Mouse (Mus musculus): ENCODE measurements around the gene Slc2a3. TPM values are rescaled to one million over a fixed set of nuclear protein-coding genes. Genes with fewer than 3 reads are reported as not detected.

The Slc2a3 gene
- polyA plus RNA-seq (2021), result 0.19 TPM

DNA sequence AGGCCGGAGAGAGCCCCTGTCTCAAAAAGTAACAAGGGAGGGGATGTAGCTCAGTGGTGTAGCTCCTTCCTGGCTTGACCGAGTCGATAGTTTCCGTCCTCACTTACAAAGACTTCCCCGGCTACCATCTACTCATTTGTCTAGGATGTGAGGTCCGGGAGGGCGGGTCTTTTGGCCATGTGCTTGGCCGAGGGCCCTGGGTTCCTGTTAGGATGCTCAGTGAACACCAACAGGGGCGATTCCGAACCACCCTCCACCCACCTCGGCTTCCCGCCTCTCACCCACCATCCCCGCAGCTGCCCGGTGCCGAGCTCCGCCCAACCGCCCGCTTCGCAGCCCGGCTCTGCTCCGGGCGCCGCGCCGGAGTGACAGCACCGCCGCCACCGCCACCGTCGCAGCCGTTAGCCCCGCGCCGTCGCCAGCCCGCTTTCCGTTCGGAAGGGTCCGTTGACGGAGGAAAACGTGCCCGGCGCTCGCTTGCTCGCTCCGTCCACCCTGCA, at the start of gene Slc2a3:
Slc2a3 (minus strand) TSS at position 340 of the 500 bp plus-strand sequence.
- H3K27me3 ChIP-seq, result peaks cover 16% of the 10 kb centered on the region
- ATAC-seq (no peak), DNase-seq (ENCODE audit: low read depth, low spot score) (no peak)
- in situ Hi-C loops (cut with MboI; ENCODE audit: low pct_unique_long_range_greater_than_20kb), result no loop called here
- ChIA-PET CTCF (interaction anchor here (0.9 kb wide), 2 partner anchors 26 to 140 kb away, joined by 3 read pairs; no protein-coding TSS in a partner anchor), POLR2A (no interaction called here)
- no peak for TF ChIP-seq CTCF (IDR thresholded peaks at IDR 0.05)

DNA sequence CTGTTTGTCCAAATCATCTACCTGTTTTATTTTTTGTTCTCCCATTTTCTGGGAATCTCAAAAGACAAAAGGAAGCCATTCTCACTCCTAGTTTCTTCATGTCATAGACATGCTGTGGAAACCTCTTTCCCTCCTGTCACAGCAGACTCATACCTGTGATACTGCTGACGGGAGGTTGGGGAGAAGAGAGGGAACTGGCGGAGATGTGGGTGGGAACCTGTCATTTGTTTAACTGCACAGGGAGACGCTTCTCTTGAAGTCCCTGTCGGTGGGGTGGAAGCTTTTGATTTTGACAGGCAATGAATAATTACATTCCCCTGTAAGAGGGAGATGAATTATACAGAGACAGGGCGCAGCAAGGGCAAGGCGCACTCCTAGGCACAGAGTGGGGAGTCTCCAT, 42.3 kb upstream of the Slc2a3 start:
- ChIA-PET POLR2A (no interaction called here), CTCF (interaction anchor here (1.1 to 1.4 kb wide), 2 partner anchors 9 to 15 kb away, joined by 4 to 6 read pairs; no protein-coding TSS in a partner anchor)
- ATAC-seq (no peak), DNase-seq (ENCODE audit: low read depth, low spot score) (no peak)
- H3K27me3 ChIP-seq, result no peaks in the 10 kb centered on the region
- no peak for TF ChIP-seq CTCF (IDR thresholded peaks at IDR 0.05)
- in situ Hi-C loops (cut with MboI; ENCODE audit: low pct_unique_long_range_greater_than_20kb), result no loop called here

DNA sequence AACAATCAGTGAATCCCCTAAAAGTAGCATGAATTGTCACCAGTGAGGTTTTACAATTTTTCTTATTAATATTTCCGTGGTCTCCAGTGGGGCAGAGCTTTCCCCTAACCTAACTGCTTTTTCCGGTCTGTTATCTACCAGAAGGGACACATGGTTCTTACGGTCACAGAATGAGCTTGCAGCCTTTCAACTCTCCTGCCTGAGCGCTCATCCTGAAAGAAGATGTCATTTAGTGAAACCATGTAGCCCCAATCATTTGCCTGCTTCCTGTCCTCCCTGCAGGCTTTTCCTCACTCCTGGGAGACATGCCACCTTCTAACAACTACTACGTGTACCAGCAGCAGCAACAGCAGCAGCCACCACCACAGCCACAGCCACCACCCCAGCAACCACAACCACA, 36.1 kb upstream of the Slc2a3 start:
- POLR2A ChIA-PET, result no interaction called here

GRCm38 (mm10) chr6:122836974-122837373, 35.5 kb upstream of the Slc2a3 start:
- no peak for DNase-seq (ENCODE audit: low read depth, low spot score)
- in situ Hi-C loops (cut with MboI; ENCODE audit: low pct_unique_long_range_greater_than_20kb), result no loop called here
- H3K27me3 ChIP-seq, result no peaks in the 10 kb centered on the region
- POLR2A ChIA-PET, result no interaction called here
- CTCF ChIA-PET, result no interaction called here
- TF ChIP-seq CTCF (IDR thresholded peaks at IDR 0.05), result no peak
- no peak for ATAC-seq

More for the DNA sequence above, 36.1 kb upstream of the Slc2a3 start:
- TF ChIP-seq CTCF (IDR thresholded peaks at IDR 0.05), result no peak
- H3K27me3 ChIP-seq, result no peaks in the 10 kb centered on the region
- no peak for ATAC-seq
- CTCF ChIA-PET, result no interaction called here
- DNase-seq (ENCODE audit: low read depth, low spot score), result no peak
- in situ Hi-C loops (cut with MboI; ENCODE audit: low pct_unique_long_range_greater_than_20kb), result no loop called here

- peak; percentile 91 for TF ChIP-seq CTCF (IDR thresholded peaks at IDR 0.05)
- in situ Hi-C loops (cut with MboI; ENCODE audit: low pct_unique_long_range_greater_than_20kb), result no loop called here
- peak; percentile 61 for ATAC-seq
- H3K27me3 ChIP-seq, result no peaks in the 10 kb centered on the region
- ChIA-PET POLR2A (no interaction called here), CTCF (interaction anchor here (1.0 to 3.4 kb wide), 9 partner anchors 8 to 91 kb away, joined by 3 to 20 read pairs (median 5); no protein-coding TSS in a partner anchor)
- no peak for DNase-seq (ENCODE audit: low read depth, low spot score)
Measured at GRCm38 (mm10) chr6:122834365-122834764, 32.9 kb upstream of the Slc2a3 start.

GRCm38 (mm10) chr6:122832880-122833279, 31.4 kb upstream of the Slc2a3 start:
- ATAC-seq (no peak), DNase-seq (ENCODE audit: low read depth, low spot score) (no peak)
- TF ChIP-seq CTCF (IDR thresholded peaks at IDR 0.05), result no peak
- POLR2A ChIA-PET, result no interaction called here
- no peaks in the 10 kb centered on the region for H3K27me3 ChIP-seq
- in situ Hi-C loops (cut with MboI; ENCODE audit: low pct_unique_long_range_greater_than_20kb), result no loop called here
- CTCF ChIA-PET, result interaction anchor here (1.1 to 3.4 kb wide), 2 partner anchors 36 to 41 kb away, joined by 3 to 20 read pairs; partner anchors contain the start of gene Necap1

DNA sequence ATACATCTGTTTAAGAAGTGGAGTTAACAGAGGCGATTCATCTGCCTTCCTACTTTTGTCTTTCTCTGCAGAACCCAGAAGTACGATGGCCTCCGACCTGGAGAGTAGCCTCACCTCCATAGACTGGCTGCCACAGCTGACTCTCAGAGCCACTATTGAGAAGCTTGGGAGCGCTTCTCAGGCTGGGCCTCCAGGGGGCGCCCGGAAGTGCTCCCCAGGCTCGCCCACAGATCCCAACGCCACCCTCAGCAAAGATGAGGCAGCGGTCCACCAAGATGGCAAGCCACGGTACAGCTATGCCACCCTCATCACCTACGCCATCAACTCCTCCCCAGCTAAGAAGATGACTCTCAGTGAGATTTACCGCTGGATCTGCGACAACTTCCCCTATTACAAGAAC, 26.6 kb upstream of the Slc2a3 start:
- TF ChIP-seq CTCF (IDR thresholded peaks at IDR 0.05), result no peak
- no peak for DNase-seq (ENCODE audit: low read depth, low spot score)
- no peak for ATAC-seq
- no peaks in the 10 kb centered on the region for H3K27me3 ChIP-seq
- ChIA-PET CTCF (interaction anchor here (0.7 to 1.6 kb wide), 4 partner anchors 11 to 46 kb away, joined by 3 to 4 read pairs (median 4); partner anchors contain the start of gene Necap1), POLR2A (no interaction called here)
- in situ Hi-C loops (cut with MboI; ENCODE audit: low pct_unique_long_range_greater_than_20kb), result no loop called here

- ATAC-seq, result peak; percentile 83
- TF ChIP-seq CTCF (IDR thresholded peaks at IDR 0.05), result no peak
Measured at GRCm38 (mm10) chr6:122825923-122826742, 24.7 kb upstream of the Slc2a3 start.

GRCm38 (mm10) chr6:122825166-122825565, 23.7 kb upstream of the Slc2a3 start:
- ChIA-PET POLR2A (no interaction called here), CTCF (interaction anchor here (1.4 kb wide), 1 partner anchor 9 kb away, joined by 6 read pairs; no protein-coding TSS in a partner anchor)
- no peak for DNase-seq (ENCODE audit: low read depth, low spot score)

More at GRCm38 (mm10) chr6:122825923-122826742, 24.7 kb upstream of the Slc2a3 start:
- H3K27me3 ChIP-seq, result no peaks in the 10 kb centered on the region
- DNase-seq (ENCODE audit: low read depth, low spot score), result no peak
- in situ Hi-C loops (cut with MboI; ENCODE audit: low pct_unique_long_range_greater_than_20kb), result no loop called here
- ChIA-PET CTCF (interaction anchor here (1.1 to 1.2 kb wide), 2 partner anchors 8 to 9 kb away, joined by 3 to 5 read pairs; no protein-coding TSS in a partner anchor), POLR2A (interaction anchor here (0.9 kb wide), 1 partner anchor 13 kb away, joined by 11 read pairs; no protein-coding TSS in a partner anchor)

DNA sequence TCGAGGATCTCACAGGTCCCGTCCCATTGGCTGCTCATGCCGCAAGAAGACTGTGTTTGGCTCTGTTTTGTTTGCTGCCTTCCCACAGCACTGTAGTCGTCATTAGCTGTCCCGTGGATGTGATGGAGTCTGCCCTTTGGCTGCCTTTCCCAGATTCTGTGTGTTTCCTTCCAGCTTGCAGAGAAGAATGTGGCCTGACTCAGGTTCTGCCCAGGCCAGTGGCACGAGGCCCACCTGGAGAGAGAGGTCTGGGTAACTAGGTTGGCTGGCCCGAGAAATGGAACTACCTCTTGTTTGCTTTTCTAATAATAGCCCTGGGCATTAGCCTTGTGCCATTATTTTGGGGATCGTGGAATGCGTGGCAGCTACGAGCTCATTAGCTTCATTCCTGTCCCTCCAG, 22.6 kb upstream of the Slc2a3 start:
- in situ Hi-C loops (cut with MboI; ENCODE audit: low pct_unique_long_range_greater_than_20kb), result loop anchor here (5.0 kb wide), 1 partner anchor 48 kb away; the partner anchor contains the start of gene Necap1
- no peak for TF ChIP-seq CTCF (IDR thresholded peaks at IDR 0.05)
- ChIA-PET POLR2A (no interaction called here), CTCF (interaction anchor here (1.1 to 1.4 kb wide), 2 partner anchors 10 to 46 kb away, joined by 4 to 6 read pairs; no protein-coding TSS in a partner anchor)
- ATAC-seq, result no peak
- DNase-seq (ENCODE audit: low read depth, low spot score), result no peak
- H3K27me3 ChIP-seq, result no peaks in the 10 kb centered on the region

More at GRCm38 (mm10) chr6:122825166-122825565, 23.7 kb upstream of the Slc2a3 start:
- no peak for TF ChIP-seq CTCF (IDR thresholded peaks at IDR 0.05)
- in situ Hi-C loops (cut with MboI; ENCODE audit: low pct_unique_long_range_greater_than_20kb), result no loop called here
- no peaks in the 10 kb centered on the region for H3K27me3 ChIP-seq
- no peak for ATAC-seq

GRCm38 (mm10) chr6:122821822-122822221, 20.4 kb upstream of the Slc2a3 start:
- no peak for DNase-seq (ENCODE audit: low read depth, low spot score)
- no peaks in the 10 kb centered on the region for H3K27me3 ChIP-seq
- ATAC-seq, result no peak
- POLR2A ChIA-PET, result no interaction called here
- no peak for TF ChIP-seq CTCF (IDR thresholded peaks at IDR 0.05)
- in situ Hi-C loops (cut with MboI; ENCODE audit: low pct_unique_long_range_greater_than_20kb), result loop anchor here (5.0 kb wide), 1 partner anchor 50 kb away; the partner anchor contains the start of gene Necap1
- CTCF ChIA-PET, result no interaction called here

All from Patski (cell line).